Mouse (Mus musculus): ENCODE data around the gene Afap1l2. TPM values are rescaled to one million over a fixed set of nuclear protein-coding genes. Genes with fewer than 3 reads are reported as not detected.

Gene Afap1l2
- polyA plus RNA-seq, 1 experiment from 2014 or later, result 1.2 TPM

Other genes with a start within 250 kb of the Afap1l2 start
- gene Ccdc186, start 186.0 kb downstream of the Afap1l2 start, polyA plus RNA-seq (2014; fragmentation: Nextera tagmentation; extraction: Ambion mirVana), result 9.5 and 10.9 TPM in 2 replicates
- 0.45 and 0.81 TPM in 2 replicates for gene Tdrd1, start 182.0 kb downstream of the Afap1l2 start, polyA plus RNA-seq (2014; fragmentation: Nextera tagmentation; extraction: Ambion mirVana)
- gene Vwa2, start 134.0 kb downstream of the Afap1l2 start, polyA plus RNA-seq (2014; fragmentation: Nextera tagmentation; extraction: Ambion mirVana), result 0.39 and 0.59 TPM in 2 replicates